Mouse (Mus musculus) MEL (cell line): ENCODE data around the gene Kcnj6. TPM values are rescaled to one million over a fixed set of nuclear protein-coding genes. Genes with fewer than 3 reads are reported as not detected.

Experiments used
- DNase-seq: peaks from one replicate; pipeline ENCODE4 v3.0.0; 2011; ENCODE audit warnings: low read depth, low spot score
- H3K27ac ChIP-seq: 2 replicates; pipeline ENCODE4 v1.5.1; 2012; ENCODE audit warnings: low read depth, mild to moderate bottlenecking, control low read depth, low read length, moderate library complexity; ENCODE audit not compliant: control insufficient read depth
- H3K27me3 ChIP-seq, 2 experiments: fragments of 150-350 bp in 1 of 2; sonication (generic) in 1 of 2; 2 replicates each; pipeline ENCODE4 v1.6.1; 2012; ENCODE audit warnings: low read length in 2 of 2, mild to moderate bottlenecking in 2 of 2, improper control_type of control experiment in 1 of 2, moderate library complexity in 1 of 2; ENCODE audit not compliant: insufficient read depth in 2 of 2, control insufficient read depth in 1 of 2
- H3K36me3 ChIP-seq, 2 experiments: 2 replicates each; pipeline ENCODE4 v1.6.1; 2012 to 2014; ENCODE audit warnings: low read length in 2 of 2, improper control_type of control experiment in 1 of 2, inconsistent platforms in 1 of 2, mild to moderate bottlenecking in 1 of 2; ENCODE audit not compliant: insufficient read depth in 2 of 2, control insufficient read depth in 1 of 2
- H3K4me1 ChIP-seq, 2 experiments: fragments of 150-350 bp in 1 of 2; sonication (generic) in 1 of 2; 2 replicates each; pipeline ENCODE4 v1.6.1; 2012; ENCODE audit warnings: low read length in 2 of 2, improper control_type of control experiment in 1 of 2, mild to moderate bottlenecking in 1 of 2; ENCODE audit not compliant: insufficient read depth in 2 of 2, control insufficient read depth in 1 of 2
- H3K4me3 ChIP-seq, 2 experiments: fragments of 150-350 bp in 1 of 2; sonication (generic) in 1 of 2; 2 replicates each; pipeline ENCODE4 v1.5.1; 2012; ENCODE audit warnings: low read depth in 2 of 2, low read length in 2 of 2, mild to moderate bottlenecking in 2 of 2, moderate library complexity in 2 of 2, control low read depth in 1 of 2, improper control_type of control experiment in 1 of 2; ENCODE audit not compliant: control insufficient read depth in 1 of 2, insufficient read depth in 1 of 2
- H3K79me2 ChIP-seq: 2 replicates; pipeline ENCODE4 v1.6.1; 2012; ENCODE audit warnings: mild to moderate bottlenecking, low read length, moderate library complexity; ENCODE audit not compliant: control insufficient read depth, poor library complexity, insufficient read depth
- H3K9ac ChIP-seq: 2 replicates; pipeline ENCODE4 v1.6.1; 2012; ENCODE audit warnings: low read depth, mild to moderate bottlenecking, control low read depth, low read length, moderate library complexity; ENCODE audit not compliant: control insufficient read depth, poor library complexity, severe bottlenecking
- H3K9me3 ChIP-seq: fragments of 150-350 bp; sonication (generic); replicated peaks from 2 replicates; pipeline ENCODE4 v1.6.1; 2012; ENCODE audit warnings: mild to moderate bottlenecking, low read length, improper control_type of control experiment, moderate library complexity; ENCODE audit not compliant: insufficient read depth
- CHD2 ChIP-seq: IDR thresholded peaks from 2 replicates; pipeline ENCODE4 v1.6.1; 2011; ENCODE audit warnings: low read length, improper control_type of control experiment
- CTCF ChIP-seq, 3 experiments: IDR thresholded peaks in 2 of 3; conservative IDR thresholded peaks in 1 of 3; 2 replicates each; pipeline ENCODE4 v1.5.1; 2011 to 2012; ENCODE audit warnings: low read length in 3 of 3, low read depth in 2 of 3, mild to moderate bottlenecking in 2 of 3, improper control_type of control experiment in 1 of 3, inconsistent platforms in 1 of 3, mixed read lengths in 1 of 3, moderate library complexity in 1 of 3; ENCODE audit not compliant: control insufficient read depth in 1 of 3, insufficient read depth in 1 of 3, poor library complexity in 1 of 3, severe bottlenecking in 1 of 3
- E2F4 ChIP-seq: IDR thresholded peaks from 2 replicates; pipeline ENCODE4 v1.6.1; 2011; ENCODE audit warnings: low read depth, low read length, improper control_type of control experiment, borderline replicate concordance
- ELF1 ChIP-seq: IDR thresholded peaks from 2 replicates; pipeline ENCODE4 v1.6.1; 2014; ENCODE audit warnings: low read depth, mild to moderate bottlenecking, inconsistent platforms, low read length, improper control_type of control experiment, moderate library complexity
- EP300 ChIP-seq, 2 experiments: IDR thresholded peaks; 2 replicates each; pipeline ENCODE4 v1.6.1; 2011; ENCODE audit warnings: improper control_type of control experiment in 2 of 2, low read length in 2 of 2, low read depth in 1 of 2, mild to moderate bottlenecking in 1 of 2
- ETS1 ChIP-seq: IDR thresholded peaks from 2 replicates; pipeline ENCODE4 v1.6.1; 2012; ENCODE audit warnings: low read depth, mild to moderate bottlenecking, inconsistent platforms, low read length, improper control_type of control experiment, moderate library complexity
- GABPA ChIP-seq: IDR thresholded peaks from 2 replicates; pipeline ENCODE4 v1.6.1; 2012; ENCODE audit warnings: low read depth, mild to moderate bottlenecking, inconsistent platforms, low read length, improper control_type of control experiment, moderate library complexity
- HCFC1 ChIP-seq: IDR thresholded peaks from 2 replicates; pipeline ENCODE4 v1.6.1; 2012; ENCODE audit warnings: low read depth, mild to moderate bottlenecking, inconsistent platforms, low read length, improper control_type of control experiment, moderate library complexity
- JUND ChIP-seq: IDR thresholded peaks from 2 replicates; pipeline ENCODE4 v1.6.1; 2011; ENCODE audit warnings: low read depth, mild to moderate bottlenecking, improper control_type of control experiment, low read length
- KAT2A ChIP-seq: conservative IDR thresholded peaks from 2 replicates; pipeline ENCODE4 v1.6.1; 2012; ENCODE audit warnings: low read depth, low read length, improper control_type of control experiment, inconsistent platforms
- MAFK ChIP-seq: IDR thresholded peaks from 2 replicates; pipeline ENCODE4 v1.6.1; 2011; ENCODE audit warnings: low read depth, mild to moderate bottlenecking, low read length, improper control_type of control experiment, borderline replicate concordance
- MAX ChIP-seq: IDR thresholded peaks from 2 replicates; pipeline ENCODE4 v1.6.1; 2011; ENCODE audit warnings: low read length, improper control_type of control experiment
- MEF2A ChIP-seq: IDR thresholded peaks from 2 replicates; pipeline ENCODE4 v1.6.1; 2014; ENCODE audit warnings: low read depth, mild to moderate bottlenecking, inconsistent platforms, low read length, improper control_type of control experiment; ENCODE audit not compliant: poor library complexity, insufficient replicate concordance, severe bottlenecking; ENCODE audit errors: extremely low read depth
- MYB ChIP-seq: IDR thresholded peaks from 2 replicates; pipeline ENCODE4 v1.6.1; 2011; ENCODE audit warnings: mild to moderate bottlenecking, low read depth, low read length, improper control_type of control experiment
- MYC ChIP-seq: IDR thresholded peaks from 2 replicates; pipeline ENCODE4 v1.6.1; 2011; ENCODE audit warnings: low read depth, mild to moderate bottlenecking, low read length, improper control_type of control experiment, moderate library complexity
- POLR2A ChIP-seq, 2 experiments: IDR thresholded peaks; 2 replicates each; pipeline ENCODE4 v1.6.1; 2011 to 2012; ENCODE audit warnings: low read length in 2 of 2, mild to moderate bottlenecking in 2 of 2, control low read depth in 1 of 2, improper control_type of control experiment in 1 of 2, low read depth in 1 of 2, moderate library complexity in 1 of 2; ENCODE audit not compliant: control insufficient read depth in 1 of 2, insufficient read depth in 1 of 2, poor library complexity in 1 of 2
- RAD21 ChIP-seq: IDR thresholded peaks from 2 replicates; pipeline ENCODE4 v1.6.1; 2011; ENCODE audit warnings: mild to moderate bottlenecking, low read depth, low read length, improper control_type of control experiment
- SIN3A ChIP-seq: IDR thresholded peaks from 2 replicates; pipeline ENCODE4 v1.6.1; 2012; ENCODE audit warnings: low read length, improper control_type of control experiment, inconsistent platforms
- SMC3 ChIP-seq: IDR thresholded peaks from 2 replicates; pipeline ENCODE4 v1.6.1; 2011; ENCODE audit warnings: low read depth, low read length, improper control_type of control experiment
- TAL1 ChIP-seq: IDR thresholded peaks from 2 replicates; pipeline ENCODE4 v1.6.1; 2012; ENCODE audit warnings: mild to moderate bottlenecking, inconsistent platforms, low read length, moderate library complexity, mixed read lengths
- TBP ChIP-seq: IDR thresholded peaks from 2 replicates; pipeline ENCODE4 v1.8.0; 2011; ENCODE audit warnings: low read depth, low read length, improper control_type of control experiment
- UBTF ChIP-seq: IDR thresholded peaks from 2 replicates; pipeline ENCODE4 v1.6.1; 2012; ENCODE audit warnings: low read depth, mild to moderate bottlenecking, inconsistent platforms, low read length, improper control_type of control experiment, moderate library complexity, borderline replicate concordance; ENCODE audit not compliant: insufficient read depth
- USF1 ChIP-seq: IDR thresholded peaks from 2 replicates; pipeline ENCODE4 v1.6.1; 2014; ENCODE audit warnings: low read depth, mild to moderate bottlenecking, inconsistent platforms, low read length, improper control_type of control experiment, moderate library complexity
- ZC3H11A ChIP-seq: IDR thresholded peaks from 2 replicates; pipeline ENCODE4 v1.6.1; 2012; ENCODE audit warnings: low read depth, mild to moderate bottlenecking, inconsistent platforms, low read length, improper control_type of control experiment
- ZMIZ1 ChIP-seq: IDR thresholded peaks from 2 replicates; pipeline ENCODE4 v1.6.1; 2012; ENCODE audit warnings: low read depth, mild to moderate bottlenecking, inconsistent platforms, low read length, improper control_type of control experiment, moderate library complexity
- ZNF384 ChIP-seq: IDR thresholded peaks from 2 replicates; pipeline ENCODE4 v1.6.1; 2012; ENCODE audit warnings: low read depth, mild to moderate bottlenecking, inconsistent platforms, low read length, improper control_type of control experiment
- polyA plus RNA-seq, 2 experiments: library from polyadenylated mRNA; stranded (reverse) in 1 of 2; unstranded in 1 of 2; fragments of >175 nt in 1 of 2; fragments of >200 nt in 1 of 2; gene quantifications; 2 replicates each; pipeline versions ENCODE4 v1.2.1 to v1.2.4; 2012; ENCODE audit warnings: low replicate concordance in 2 of 2, low read depth in 1 of 2; ENCODE audit not compliant: insufficient read length in 2 of 2, insufficient read depth in 1 of 2, missing spikeins in 1 of 2
- total RNA-seq: library from RNA; depleted of rRNA; stranded (reverse); fragments of 300-350 nt; gene quantifications from 2 replicates; pipeline ENCODE4 v1.2.3, GENCODE M21; 2012

The Kcnj6 gene
- total and polyA plus RNA-seq, 3 experiments = not detected

GRCm38 (mm10) chr16:94719488-94719887 is 278.0 kb downstream of the Kcnj6 start:
- Histone ChIP-seq H3K36me3 (no peaks in the 10 kb centered on the region), H3K9me3 (no peaks in the 10 kb centered on the region), H3K4me3 (no peak overlapping the region), H3K4me1 (no peaks in the 10 kb centered on the region), H3K27ac (no peak overlapping the region), H3K79me2 (no peaks in the 10 kb centered on the region), H3K9ac (no peak overlapping the region), H3K27me3 (no peaks in the 10 kb centered on the region; a peak in 1 of 4 replicates)
- no peak for DNase-seq
- TF ChIP-seq RAD21 (no peak), CHD2 (no peak), KAT2A (no peak), SIN3A (no peak), MYC (no peak), ZNF384 (no peak), USF1 (no peak), MAFK (no peak)

- H3K27me3 ChIP-seq = no peaks in the 10 kb centered on the region; a peak in 1 of 4 replicates
- no peak for TF ChIP-seq MAX
- no peak for TF ChIP-seq POLR2A (IDR thresholded peaks at IDR 0.05; ENCODE audit: control insufficient read depth in 1 of 2, insufficient read depth in 1 of 2, low read depth in 1 of 2, low read length in 2 of 2, poor library complexity in 1 of 2)
- no peak for TF ChIP-seq ETS1
- TF ChIP-seq ZC3H11A = no peak
- TF ChIP-seq ZMIZ1 = no peak
- no peak for TF ChIP-seq TAL1
- no peak for TF ChIP-seq E2F4
- TF ChIP-seq MEF2A = no peak
- no peak for TF ChIP-seq EP300 (IDR thresholded peaks at IDR 0.05; ENCODE audit: low read depth in 1 of 2, low read length in 2 of 2)
- no peak for TF ChIP-seq SMC3
- no peak for TF ChIP-seq TBP
- no peak for TF ChIP-seq JUND
- no peak for TF ChIP-seq ELF1
- TF ChIP-seq UBTF = no peak
- no peak for TF ChIP-seq CTCF (IDR thresholded peaks at IDR 0.05 in 2 of 3, conservative IDR thresholded peaks at IDR 0.05 in 1 of 3; ENCODE audit: control insufficient read depth in 1 of 3, insufficient read depth in 1 of 3, low read depth in 2 of 3, low read length in 3 of 3, poor library complexity in 1 of 3, severe bottlenecking in 1 of 3)
- TF ChIP-seq KAT2A = no peak
- TF ChIP-seq GABPA = no peak
- TF ChIP-seq HCFC1 = no peak
- TF ChIP-seq MYB = no peak
- H3K9ac ChIP-seq = no peak overlapping the region
- no peaks in the 10 kb centered on the region for H3K79me2 ChIP-seq
- H3K9me3 ChIP-seq = no peaks in the 10 kb centered on the region
- H3K27ac ChIP-seq = no peak overlapping the region
- DNase-seq = no peak
- H3K4me3 ChIP-seq = no peak overlapping the region
- H3K36me3 ChIP-seq = no peaks in the 10 kb centered on the region
- no peaks in the 10 kb centered on the region for H3K4me1 ChIP-seq
Measured at GRCm38 (mm10) chr16:94718919-94719318, 278.6 kb downstream of the Kcnj6 start.
